Mouse (Mus musculus): ENCODE measurements around the gene Chrm4. TPM values are rescaled to one million over a fixed set of nuclear protein-coding genes. Genes with fewer than 3 reads are reported as not detected.
A peak's percentile ranks its signal among the peaks of the same experiment; 100 is the strongest.

Gene Chrm4
- polyA plus RNA-seq, 1 experiment: not detected

GRCm38 (mm10) chr2:91975581-91976541, 48.8 kb downstream of the Chrm4 start, which contains the start of gene Dgkz:
Dgkz (minus strand) TSS chr2:91975864.
- H3K27ac ChIP-seq (ENCODE audit: insufficient read depth, low read depth, low read length): peak within 1 kb of the TSS; percentile 29
- 3% methylated on average over 79 of the region's 79 CpGs for WGBS
- H3K4me3 ChIP-seq (ENCODE audit: insufficient read depth, low read depth, low read length): peak within 1 kb of the TSS; percentile 54
- no peak for TF ChIP-seq POLR2A (IDR thresholded peaks at IDR 0.05; ENCODE audit: insufficient read depth, low read depth, low read length)
- no peak for TF ChIP-seq CTCF (IDR thresholded peaks at IDR 0.05; ENCODE audit: insufficient read depth, low read depth, low read length)
- peaks cover 46% of the 10 kb centered on the region for H3K4me1 ChIP-seq (ENCODE audit: control insufficient read depth, insufficient read depth, low read length)

GRCm38 (mm10) chr2:91977960-91978359, 50.9 kb downstream of the Chrm4 start:
- Histone ChIP-seq H3K4me3 (ENCODE audit: insufficient read depth, low read depth, low read length) (no peak overlapping the region), H3K4me1 (ENCODE audit: control insufficient read depth, insufficient read depth, low read length) (peaks cover 29% of the 10 kb centered on the region), H3K27ac (ENCODE audit: insufficient read depth, low read depth, low read length) (peak overlapping the region; percentile 38; the same call in 1 of the 2 replicates)
- 79% methylated on average over 4 of the region's 4 CpGs for WGBS
- no peak for TF ChIP-seq POLR2A (IDR thresholded peaks at IDR 0.05; ENCODE audit: insufficient read depth, low read depth, low read length)
- no peak for TF ChIP-seq CTCF (IDR thresholded peaks at IDR 0.05; ENCODE audit: insufficient read depth, low read depth, low read length)

Other genes starting within 250 kb of the Chrm4 start
- gene Atg13, start 216.7 kb upstream of the Chrm4 start, polyA plus RNA-seq (2012; ENCODE audit: insufficient read depth, insufficient read length, low replicate concordance, missing spikeins): not detected in 2 replicates
- gene Harbi1, start 216.4 kb upstream of the Chrm4 start, polyA plus RNA-seq (2012; ENCODE audit: insufficient read depth, insufficient read length, low replicate concordance, missing spikeins): not detected in 2 replicates
- not detected in 2 replicates for gene Ambra1, start 197.1 kb upstream of the Chrm4 start, polyA plus RNA-seq (2012; ENCODE audit: insufficient read depth, insufficient read length, low replicate concordance, missing spikeins)
- not detected in 2 replicates for gene Mdk, start 5.0 kb downstream of the Chrm4 start, polyA plus RNA-seq (2012; ENCODE audit: insufficient read depth, insufficient read length, low replicate concordance, missing spikeins)
- not detected in 2 replicates for gene Gm9821, start 18.5 kb downstream of the Chrm4 start, polyA plus RNA-seq (2012; ENCODE audit: insufficient read depth, insufficient read length, low replicate concordance, missing spikeins)
- gene Dgkz, start 48.6 kb downstream of the Chrm4 start, polyA plus RNA-seq (2012; ENCODE audit: insufficient read depth, insufficient read length, low replicate concordance, missing spikeins): 328 TPM in 1 of 2 replicates, not detected in the other
- not detected in 2 replicates for gene Creb3l1, start 97.3 kb downstream of the Chrm4 start, polyA plus RNA-seq (2012; ENCODE audit: insufficient read depth, insufficient read length, low replicate concordance, missing spikeins)
- gene Phf21a, start 165.9 kb downstream of the Chrm4 start, polyA plus RNA-seq (2012; ENCODE audit: insufficient read depth, insufficient read length, low replicate concordance, missing spikeins): 643 TPM in 1 of 2 replicates, not detected in the other